Mouse (Mus musculus) liver, embryonic 16.5 days (tissue): ENCODE measurements around the gene Mrpl30. TPM values are rescaled to one million over a fixed set of nuclear protein-coding genes. Genes with fewer than 3 reads are reported as not detected.

Source experiments
- ATAC-seq: fragments of 200-750 bp; cut with Nextera tagmentation; 2 replicates; pipeline ENCODE4 v1.8.0; 2017; ENCODE audit warnings: low read depth, mild to moderate bottlenecking, moderate number of reproducible peaks, moderate library complexity
- H3K27ac ChIP-seq: fragments of 300-500 bp; sonication (generic); 2 replicates; pipeline ENCODE4 v1.5.1; 2014; ENCODE audit warnings: mild to moderate bottlenecking, low read length
- H3K27me3 ChIP-seq: fragments of 300-500 bp; sonication (generic); 2 replicates; pipeline ENCODE4 v1.6.1; 2014; ENCODE audit warnings: low read depth, low read length, mixed read lengths; ENCODE audit not compliant: control insufficient read depth, insufficient read depth
- H3K36me3 ChIP-seq: fragments of 300-500 bp; sonication (generic); 2 replicates; pipeline ENCODE4 v1.6.1; 2014; ENCODE audit warnings: mild to moderate bottlenecking; ENCODE audit not compliant: control insufficient read depth, insufficient read depth
- H3K4me1 ChIP-seq: fragments of 300-500 bp; sonication (generic); 2 replicates; pipeline ENCODE4 v1.6.1; 2014; ENCODE audit warnings: low read depth, low read length, mixed read lengths; ENCODE audit not compliant: control insufficient read depth
- H3K4me2 ChIP-seq: fragments of 300-500 bp; sonication (generic); 2 replicates; pipeline ENCODE4 v1.6.1; 2014; ENCODE audit warnings: low read depth, low read length, mixed read lengths
- H3K4me3 ChIP-seq: fragments of 300-500 bp; sonication (generic); 2 replicates; pipeline ENCODE4 v1.5.1; 2014; ENCODE audit warnings: low read depth, mild to moderate bottlenecking, low read length
- H3K9ac ChIP-seq: fragments of 300-500 bp; sonication (generic); 2 replicates; pipeline ENCODE4 v1.6.1; 2014; ENCODE audit warnings: low read depth, low read length
- H3K9me3 ChIP-seq: fragments of 300-500 bp; sonication (generic); replicated peaks from 2 replicates; pipeline ENCODE4 v1.6.1; 2016; ENCODE audit warnings: low read length; ENCODE audit not compliant: control insufficient read depth
- WGBS: fragments of 180-500 bp; shearing (Covaris S2); extraction: QIAGEN DNeasy Blood & Tissue Kit; methylation state at CpG from one replicate; pipeline ENCODE4 v1.1.7; 2014; ENCODE audit not compliant: insufficient replicate concordance; 5-methylcytosine and 5-hydroxymethylcytosine counted together
- polyA plus RNA-seq: library from polyadenylated mRNA; unstranded; fragments of >200 nt; fragmentation: Nextera tagmentation; extraction: Ambion mirVana; gene quantifications from 2 replicates; pipeline ENCODE4 v1.2.1, GENCODE M21; 2015

Gene Mrpl30
- polyA plus RNA-seq, 1 experiment from 2014 or later: 130 TPM

- H3K4me1 ChIP-seq: peaks cover 21% of the 10 kb centered on the region
- no peak overlapping the region for H3K9ac ChIP-seq
- H3K36me3 ChIP-seq: no peaks in the 10 kb centered on the region
- no peaks in the 10 kb centered on the region for H3K27me3 ChIP-seq
- H3K4me3 ChIP-seq: no peak overlapping the region
- no peaks in the 10 kb centered on the region for H3K9me3 ChIP-seq
- H3K4me2 ChIP-seq: peak overlapping the region; percentile 18; the same call in 1 of the 2 replicates
- 35% methylated on average over 10 of the region's 10 CpGs for WGBS
- H3K27ac ChIP-seq: no peak overlapping the region
- no peak for ATAC-seq
Observed at GRCm38 (mm10) chr1:37868640-37869039, 21.6 kb upstream of the Mrpl30 start.

DNA sequence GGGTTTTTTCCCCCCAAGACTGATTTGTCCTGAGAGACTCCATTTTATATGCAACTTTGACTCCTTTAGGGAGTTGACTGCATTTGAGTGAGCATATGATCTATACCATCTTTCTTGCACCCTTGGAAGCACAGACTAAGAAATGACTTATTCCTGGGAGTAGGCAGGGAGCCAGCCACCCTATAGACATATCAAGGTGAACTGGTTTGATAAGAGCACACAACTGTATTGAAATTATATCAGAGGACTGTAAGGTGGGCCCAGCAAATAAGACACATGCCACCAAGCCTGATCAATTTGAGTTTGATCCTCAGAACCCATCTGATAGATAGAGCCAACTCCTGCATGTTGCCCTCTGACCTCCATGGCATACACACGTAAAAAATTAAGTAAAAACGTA is 20.9 kb upstream of the Mrpl30 start:
- H3K4me2 ChIP-seq: no peak overlapping the region
- ATAC-seq: no peak
- no peaks in the 10 kb centered on the region for H3K36me3 ChIP-seq
- H3K9ac ChIP-seq: no peak overlapping the region
- WGBS: 24% methylated on average over 2 of the region's 2 CpGs
- no peak overlapping the region for H3K4me3 ChIP-seq
- H3K4me1 ChIP-seq: peaks cover 21% of the 10 kb centered on the region
- H3K9me3 ChIP-seq: no peaks in the 10 kb centered on the region
- no peak overlapping the region for H3K27ac ChIP-seq
- no peaks in the 10 kb centered on the region for H3K27me3 ChIP-seq

GRCm38 (mm10) chr1:37871704-37872103 is 18.6 kb upstream of the Mrpl30 start, which contains the start of gene Lipt1:
Gene Lipt1 (plus strand): TSS chr1:37871738.
- Histone ChIP-seq H3K36me3 (peaks cover 13% of the 10 kb centered on the region), H3K9me3 (peaks cover 3% of the 10 kb centered on the region; the same call in 1 of the 2 replicates), H3K9ac (peak within 1 kb of the TSS; percentile 59), H3K4me2 (peak within 1 kb of the TSS; percentile 84), H3K4me3 (peak within 1 kb of the TSS; percentile 68), H3K27ac (peak within 1 kb of the TSS; percentile 79), H3K27me3 (no peaks in the 10 kb centered on the region), H3K4me1 (peaks cover 12% of the 10 kb centered on the region)
- 0 out of 2 replicates have a peak, but pooled peaks have one; percentile 25 for ATAC-seq
- WGBS: 13% methylated on average over 7 of the region's 7 CpGs

- H3K27me3 ChIP-seq: no peaks in the 10 kb centered on the region
- 2% methylated on average over 33 of the region's 33 CpGs for WGBS
- peak overlapping the region; percentile 84 for H3K4me2 ChIP-seq
- peak overlapping the region; percentile 68 for H3K4me3 ChIP-seq
- peak; percentile 88 for ATAC-seq
- H3K9ac ChIP-seq: peak overlapping the region; percentile 59
- peak overlapping the region; percentile 79 for H3K27ac ChIP-seq
- H3K36me3 ChIP-seq: peaks cover 13% of the 10 kb centered on the region
- peaks cover 3% of the 10 kb centered on the region; the same call in 1 of the 2 replicates for H3K9me3 ChIP-seq
- peaks cover 12% of the 10 kb centered on the region for H3K4me1 ChIP-seq
Observed at GRCm38 (mm10) chr1:37872131-37873067, 17.9 kb upstream of the Mrpl30 start.

GRCm38 (mm10) chr1:37873157-37873556 is 17.1 kb upstream of the Mrpl30 start:
- H3K4me1 ChIP-seq: peaks cover 12% of the 10 kb centered on the region
- H3K27ac ChIP-seq: no peak overlapping the region

GRCm38 (mm10) chr1:37877736-37878460 is 12.4 kb upstream of the Mrpl30 start:
- no peaks in the 10 kb centered on the region for H3K27me3 ChIP-seq
- H3K4me1 ChIP-seq: peaks cover 3% of the 10 kb centered on the region
- peaks cover 3% of the 10 kb centered on the region; the same call in 1 of the 2 replicates for H3K9me3 ChIP-seq
- WGBS: 82% methylated on average over 13 of the region's 13 CpGs
- no peak overlapping the region for H3K4me3 ChIP-seq
- H3K36me3 ChIP-seq: peaks cover 32% of the 10 kb centered on the region
- no peak overlapping the region for H3K27ac ChIP-seq
- H3K4me2 ChIP-seq: no peak overlapping the region
- H3K9ac ChIP-seq: no peak overlapping the region
- ATAC-seq: no peak

More at GRCm38 (mm10) chr1:37873157-37873556, 17.1 kb upstream of the Mrpl30 start:
- H3K9ac ChIP-seq: no peak overlapping the region
- WGBS: 55% methylated on average over 4 of the region's 4 CpGs
- peak overlapping the region; percentile 84 for H3K4me2 ChIP-seq
- no peak for ATAC-seq
- peaks cover 3% of the 10 kb centered on the region; the same call in 1 of the 2 replicates for H3K9me3 ChIP-seq
- peak overlapping the region; percentile 68; the same call in 1 of the 2 replicates for H3K4me3 ChIP-seq
- H3K27me3 ChIP-seq: no peaks in the 10 kb centered on the region
- H3K36me3 ChIP-seq: peaks cover 13% of the 10 kb centered on the region

- Histone ChIP-seq H3K4me3 (no peak overlapping the region), H3K27ac (no peak overlapping the region), H3K27me3 (no peaks in the 10 kb centered on the region), H3K9me3 (no peaks in the 10 kb centered on the region), H3K36me3 (peaks cover 28% of the 10 kb centered on the region), H3K4me2 (no peak overlapping the region), H3K4me1 (peaks cover 12% of the 10 kb centered on the region), H3K9ac (no peak overlapping the region)
- ATAC-seq: no peak
- WGBS: 88% methylated on average over 4 of the region's 4 CpGs
Observed at GRCm38 (mm10) chr1:37883411-37883810, 6.9 kb upstream of the Mrpl30 start.

- Histone ChIP-seq H3K4me1 (peaks cover 18% of the 10 kb centered on the region), H3K36me3 (peaks cover 23% of the 10 kb centered on the region), H3K27ac (no peak overlapping the region), H3K4me2 (no peak overlapping the region), H3K9me3 (no peaks in the 10 kb centered on the region), H3K9ac (no peak overlapping the region), H3K27me3 (no peaks in the 10 kb centered on the region), H3K4me3 (no peak overlapping the region)
- peak; percentile 41 for ATAC-seq
- 45% methylated on average over 4 of the region's 4 CpGs for WGBS
Observed at GRCm38 (mm10) chr1:37884451-37884850, 5.8 kb upstream of the Mrpl30 start.
